Mouse (Mus musculus) left cerebral cortex, adult 9 months (tissue): ENCODE results near the gene Smco3.
"Not testable (repeated sequence)": the region's sequence is repeated elsewhere in the genome, so short reads cannot be mapped to it uniquely, and the experiment has no call there.

ENCODE experiments used
- DNase-seq, 2 experiments: peaks; one replicate each; pipeline ENCODE4 v3.0.0; 2022; ENCODE audit warnings: low spot score in 2 of 2

Gene Smco3

DNA sequence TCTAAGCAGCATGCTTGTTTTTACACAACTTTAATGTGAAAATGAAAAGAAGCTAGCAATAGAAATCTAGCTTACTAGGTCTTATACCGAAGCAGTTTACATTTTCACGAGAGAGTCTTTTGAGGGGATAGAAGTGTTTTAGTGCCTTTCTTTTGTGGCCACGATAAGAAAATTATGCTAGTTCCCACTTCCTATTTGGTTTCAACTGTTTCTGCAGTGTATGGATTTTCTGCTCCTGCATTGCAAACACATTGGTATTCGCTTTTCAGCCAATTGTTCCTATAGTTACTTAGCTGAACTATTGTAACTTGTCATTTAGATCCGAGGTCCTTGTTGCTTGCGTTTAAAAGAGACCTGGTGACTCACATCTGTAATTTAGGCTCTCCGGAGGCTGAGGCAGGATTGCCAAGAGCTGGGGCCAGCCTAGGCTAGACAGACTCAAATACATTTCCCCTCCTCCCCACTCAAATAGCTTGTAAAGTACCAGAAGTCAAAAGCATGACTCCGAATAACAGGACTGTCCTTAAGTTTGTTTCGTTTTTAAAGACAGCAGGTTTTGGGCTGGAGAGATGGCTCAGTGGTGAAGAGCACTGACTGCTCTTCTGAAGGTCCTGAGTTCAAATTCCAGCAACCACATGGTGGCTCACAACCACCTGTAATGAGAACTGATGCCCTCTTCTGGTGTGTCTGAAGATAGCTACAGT, 30.4 kb downstream of the Smco3 start:
- DNase-seq: no peak

DNA sequence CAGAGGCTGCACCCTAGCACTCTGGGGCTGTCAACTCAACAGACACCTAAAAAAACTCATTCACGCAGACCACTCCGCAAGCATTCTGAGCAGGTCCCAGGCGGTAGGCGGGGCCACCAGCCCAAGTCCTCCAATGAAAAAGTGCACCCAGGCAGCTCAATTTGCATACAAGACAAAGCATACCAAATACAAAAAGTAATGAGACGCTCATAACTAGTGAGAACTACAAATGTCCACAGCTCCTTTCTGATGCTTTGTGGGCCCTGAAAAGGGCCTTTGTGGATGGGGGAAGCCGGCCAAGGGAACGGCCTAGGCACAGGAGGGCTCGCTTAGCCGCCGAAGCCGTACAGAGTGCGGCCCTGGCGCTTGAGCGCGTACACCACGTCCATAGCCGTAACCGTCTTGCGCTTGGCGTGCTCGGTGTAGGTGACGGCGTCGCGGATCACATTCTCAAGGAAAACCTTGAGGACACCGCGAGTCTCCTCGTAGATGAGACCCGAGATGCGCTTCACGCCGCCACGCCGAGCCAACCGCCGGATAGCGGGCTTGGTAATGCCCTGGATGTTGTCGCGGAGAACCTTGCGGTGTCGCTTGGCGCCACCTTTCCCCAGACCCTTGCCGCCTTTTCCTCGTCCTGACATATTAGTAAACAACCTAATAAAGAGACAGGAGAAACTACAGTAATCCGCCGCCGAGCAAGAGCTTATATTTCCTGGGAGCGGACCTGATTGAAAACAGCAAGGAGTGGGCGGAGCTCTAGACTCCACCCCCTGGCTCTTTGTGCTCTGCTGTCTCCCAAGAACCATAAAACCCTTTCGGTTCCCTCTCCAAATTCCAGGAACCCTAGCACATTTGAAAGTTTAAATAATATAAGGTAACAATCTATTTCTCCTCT, 31.3 kb downstream of the Smco3 start, which contains the start of gene Hist4h4:
Gene Hist4h4, minus strand, starts transcription at position 677 of the 895 bp plus-strand sequence.
- peak; percentile 84 to 98 for DNase-seq

DNA sequence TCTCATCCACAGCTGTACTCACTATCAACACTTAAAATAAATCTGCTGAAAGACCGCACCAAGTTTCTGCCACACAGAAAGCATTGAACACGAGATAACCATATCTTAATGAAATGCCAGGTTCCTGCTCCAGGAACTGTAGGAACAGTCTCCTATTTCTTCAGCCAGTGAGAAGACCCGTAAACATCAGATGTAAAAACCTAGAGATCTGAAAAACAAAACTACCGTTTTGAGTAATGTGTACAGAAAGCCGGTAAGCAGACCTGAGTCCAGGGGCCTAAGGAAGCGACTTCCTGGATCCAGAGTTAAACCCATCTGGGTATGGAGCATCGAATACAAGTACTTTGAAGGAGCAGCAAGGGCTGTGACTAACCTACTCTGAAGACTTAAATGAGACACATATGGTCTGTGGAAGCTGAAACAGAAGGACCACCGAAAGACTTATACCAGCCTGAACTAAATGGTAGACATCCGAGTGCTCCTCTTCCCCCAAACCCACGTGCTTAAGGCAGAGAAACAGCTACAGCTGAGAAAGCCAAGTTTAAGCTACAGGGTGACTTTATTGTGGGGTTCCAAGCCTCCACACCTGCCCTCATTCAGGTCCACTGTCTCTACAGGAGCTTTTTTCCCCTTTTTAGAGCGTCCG, 32.0 kb downstream of the Smco3 start:
- DNase-seq: no peak

DNA sequence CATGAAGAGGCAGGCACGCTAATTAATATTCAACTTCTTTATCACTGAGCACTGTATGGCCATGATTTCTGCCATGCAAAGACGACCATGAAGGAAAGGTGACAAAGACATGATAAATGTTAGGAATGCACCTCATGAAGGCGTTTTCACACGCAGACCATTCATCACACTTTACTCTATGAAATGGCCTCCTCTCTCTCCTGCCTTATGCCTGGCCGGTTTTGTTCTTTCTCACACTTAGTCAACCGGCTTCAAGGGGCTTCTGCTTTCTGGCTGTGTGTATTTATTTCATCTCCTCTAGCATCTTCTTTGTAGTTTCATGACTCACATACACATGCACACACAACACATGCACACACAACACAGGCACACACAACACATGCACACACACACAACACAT, 34.0 kb downstream of the Smco3 start:
- DNase-seq: peak in 1 of 2 experiments; percentile 0

DNA sequence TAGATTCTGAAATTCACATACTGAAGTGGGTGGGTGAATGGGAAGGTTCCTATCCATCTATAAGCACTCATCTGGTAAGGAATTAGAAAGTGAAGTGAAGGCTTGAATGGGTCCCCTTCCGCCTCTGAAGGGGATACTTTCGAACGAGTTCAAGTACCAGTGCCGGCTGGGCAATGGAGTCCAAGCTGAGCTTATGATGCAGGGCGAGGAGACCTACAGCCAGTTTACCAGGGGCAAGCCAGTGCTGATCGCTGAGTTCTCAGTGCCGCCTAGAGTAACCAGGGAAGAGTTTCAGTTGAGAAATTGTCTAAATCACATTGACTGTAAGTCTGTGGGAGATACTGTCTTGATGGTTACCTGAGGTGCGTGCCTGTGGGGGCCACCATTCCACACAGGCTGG, 34.5 kb downstream of the Smco3 start:
- peak in 1 of 2 experiments; percentile 0 for DNase-seq

DNA sequence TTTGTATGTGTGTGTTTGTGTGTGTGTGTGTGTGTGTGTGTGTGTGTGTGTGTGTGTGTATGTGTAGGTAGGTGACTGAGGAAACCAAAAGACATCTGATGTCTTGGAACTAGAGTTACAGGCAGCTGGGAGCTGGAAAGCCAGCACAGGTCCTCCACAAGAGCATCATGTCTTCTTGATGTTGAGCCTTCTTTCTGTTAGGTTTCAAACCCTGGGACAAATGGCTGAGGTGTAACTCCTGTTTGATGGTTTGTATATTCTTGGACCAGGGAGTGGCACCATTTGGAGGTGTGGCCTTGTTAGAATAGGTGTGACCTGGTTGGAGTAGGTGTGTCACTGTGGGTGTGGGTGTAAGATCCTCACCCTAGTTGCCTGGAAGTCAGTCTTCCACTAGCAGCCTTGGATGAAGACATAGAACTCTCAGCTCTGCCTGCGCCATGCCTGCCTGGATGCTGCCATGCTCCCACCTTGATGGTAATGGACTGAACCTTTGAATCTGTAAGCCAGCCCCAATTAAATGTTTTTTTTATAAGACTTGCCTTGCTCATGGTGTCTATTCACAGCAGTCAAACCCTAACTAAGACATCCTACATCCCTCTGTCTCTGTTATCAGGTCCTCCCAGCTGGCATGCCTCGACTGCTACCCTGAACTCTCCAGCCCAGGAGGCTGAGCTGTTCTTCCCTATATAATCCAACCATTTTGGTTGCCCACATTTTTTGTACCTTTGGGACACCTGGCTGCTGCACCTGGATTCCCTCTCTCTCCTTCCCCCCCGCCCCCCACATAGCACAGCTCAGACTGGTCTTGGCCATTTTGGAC, 37.2 kb downstream of the Smco3 start:
- not testable (repeated sequence) for DNase-seq

DNA sequence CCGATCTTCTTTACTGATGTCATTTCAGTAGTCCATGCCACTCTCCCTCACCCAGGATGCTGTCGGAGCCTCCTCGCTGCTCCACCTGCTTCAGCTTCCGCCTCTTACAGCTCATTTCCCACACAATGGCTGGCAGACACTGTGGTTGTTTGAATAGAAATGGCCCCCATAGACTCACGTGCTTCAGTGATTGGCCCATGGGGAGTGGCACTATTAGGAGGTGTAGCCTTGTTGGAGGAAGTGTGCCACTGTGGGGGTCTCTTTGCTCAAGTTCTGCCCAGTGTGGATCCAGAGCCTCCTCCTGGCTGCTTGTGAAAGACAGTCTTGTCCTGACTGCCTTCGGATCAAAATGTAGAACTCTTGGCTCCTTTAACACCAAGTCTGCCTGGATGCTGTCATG, 39.4 kb downstream of the Smco3 start:
- no peak for DNase-seq

DNA sequence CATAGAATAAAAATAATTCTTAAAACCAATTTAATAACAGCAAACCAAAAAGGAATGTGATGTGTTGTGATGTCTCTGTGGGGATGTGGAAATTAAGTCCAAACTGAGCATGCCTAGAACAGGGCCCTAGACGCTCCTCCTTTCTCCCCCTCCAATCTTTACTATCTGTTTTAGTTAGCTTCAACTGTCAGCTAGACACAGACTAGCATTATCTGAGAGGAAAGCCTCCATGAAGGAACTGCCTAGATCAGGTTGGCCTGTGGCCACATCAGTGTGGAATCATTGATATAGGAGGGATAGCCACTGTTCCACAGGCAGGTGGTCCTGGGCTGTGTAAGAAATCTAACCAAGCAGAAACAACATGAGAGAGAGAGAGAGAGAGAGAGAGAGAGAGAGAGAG, 40.1 kb downstream of the Smco3 start:
- no peak for DNase-seq

DNA sequence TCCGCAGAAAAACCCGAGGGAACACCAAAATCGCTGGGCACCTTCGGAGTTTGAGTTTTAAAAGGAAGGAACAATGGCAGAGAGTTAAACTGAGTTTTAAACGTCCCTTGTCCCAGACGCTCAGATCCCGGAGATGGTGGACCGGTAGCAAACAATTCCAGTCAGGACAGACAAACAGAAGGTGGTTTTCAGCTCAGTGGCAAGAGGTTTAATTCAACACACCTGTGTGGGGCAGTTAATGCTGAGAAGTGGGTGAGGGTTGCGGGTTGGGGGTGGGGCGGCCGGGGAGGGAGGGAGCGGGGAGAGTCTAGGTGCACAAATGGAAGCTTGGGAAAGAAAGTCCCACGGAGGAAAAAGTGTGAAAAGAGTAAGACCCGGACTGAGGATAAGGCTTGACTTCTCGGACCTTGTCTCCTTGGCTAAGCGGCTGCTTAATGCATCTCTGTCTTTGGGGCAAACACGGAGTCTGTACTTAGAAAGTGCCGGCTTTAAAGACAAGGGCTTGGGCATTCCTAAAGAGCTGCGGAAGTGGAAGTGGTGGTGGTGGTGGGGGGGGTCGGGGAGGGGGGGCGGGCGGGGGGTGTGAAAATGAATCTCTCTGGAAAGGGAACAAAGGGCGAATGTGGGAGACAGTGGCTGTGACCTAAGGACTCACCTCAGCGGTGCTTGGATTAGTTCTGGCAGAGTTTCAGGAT, 41.3 kb downstream of the Smco3 start:
- DNase-seq: no peak

DNA sequence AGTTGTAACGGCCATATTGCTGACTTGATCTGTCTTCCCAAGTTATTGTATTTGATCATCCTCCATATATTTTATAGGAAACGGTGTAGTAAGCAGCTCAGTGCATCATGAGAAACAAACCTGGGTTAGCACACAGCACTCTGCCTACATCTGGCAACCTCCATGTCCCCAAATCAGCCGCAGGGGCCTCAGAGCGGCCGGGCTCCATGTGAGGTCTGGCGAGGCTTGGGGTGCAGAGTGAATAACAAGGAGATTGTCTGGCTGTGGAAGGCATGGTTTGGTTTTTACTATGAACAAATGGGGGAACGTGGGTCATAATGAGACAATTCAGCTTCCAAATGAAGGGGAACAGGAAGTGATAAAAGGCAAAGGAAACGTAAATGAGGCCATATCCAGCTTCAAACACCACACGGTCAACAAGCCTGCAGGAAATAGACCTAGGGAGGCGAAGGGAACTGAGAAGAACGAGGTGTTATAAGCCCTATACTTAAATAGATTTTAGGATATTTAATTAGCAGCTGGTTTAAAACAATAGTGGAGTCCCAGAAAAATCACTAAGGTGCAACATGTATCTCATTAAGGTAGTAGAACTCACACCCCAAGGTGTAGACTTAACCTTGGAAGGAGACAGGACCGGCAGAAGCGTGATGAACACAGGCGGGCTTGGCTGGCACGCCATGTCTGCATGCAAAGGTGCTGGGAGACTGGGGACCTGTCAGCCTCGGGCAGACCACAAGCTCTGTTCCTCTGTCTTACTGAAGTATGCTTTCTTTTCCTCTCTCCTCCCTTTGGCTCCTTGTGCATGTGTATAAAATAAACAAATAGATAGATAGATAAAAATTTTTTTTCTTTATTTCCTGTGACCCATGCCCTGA, 42.1 kb downstream of the Smco3 start:
- no peak for DNase-seq

DNA sequence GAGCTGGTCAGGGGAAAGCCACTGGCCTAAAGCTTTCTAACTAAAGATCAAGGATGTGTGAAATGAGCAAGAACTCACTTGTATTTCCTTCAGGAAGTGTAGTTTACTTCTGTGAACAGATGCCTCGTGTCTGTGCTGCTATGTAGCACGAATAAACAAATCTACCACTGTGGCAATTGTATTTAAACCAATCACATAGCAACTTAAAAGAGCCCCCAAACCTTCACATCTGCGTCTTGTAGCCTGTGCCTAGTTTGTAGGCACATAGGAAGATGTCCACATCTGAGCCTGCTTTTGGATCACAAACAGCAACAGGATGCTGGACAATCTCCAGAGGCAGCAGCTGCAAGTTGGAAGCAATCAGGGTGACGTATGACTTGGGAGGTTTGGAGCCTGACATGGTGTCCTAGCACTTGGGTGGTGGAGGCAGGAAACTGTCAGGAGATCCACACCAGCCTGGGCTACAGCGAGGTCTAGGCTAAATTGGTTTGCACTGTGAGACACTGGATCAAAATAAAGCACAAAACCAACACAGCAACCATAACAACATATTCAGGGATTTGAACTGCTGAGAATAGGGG, 45.8 kb downstream of the Smco3 start:
- DNase-seq: no peak

DNA sequence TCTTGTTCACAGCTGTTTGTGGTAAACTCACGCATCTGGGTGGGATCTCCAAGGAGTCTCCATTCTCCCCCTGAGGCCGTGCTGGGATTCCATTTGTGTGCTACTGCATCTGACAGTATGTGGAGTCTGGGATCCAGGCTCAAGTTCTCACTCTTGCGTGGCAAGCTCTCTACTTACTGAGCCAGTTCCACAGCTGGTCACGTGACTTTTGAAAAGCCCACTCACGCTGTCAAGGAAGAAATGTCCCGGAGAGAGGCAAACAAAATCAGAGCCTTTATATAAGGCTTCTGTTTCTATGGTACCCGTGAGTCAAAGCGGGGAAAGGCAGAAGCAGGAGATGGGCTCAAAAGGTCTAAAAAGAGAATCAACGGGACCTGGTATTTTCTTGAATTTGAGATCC, 52.5 kb downstream of the Smco3 start:
- DNase-seq: peak in 1 of 2 experiments; percentile 32

DNA sequence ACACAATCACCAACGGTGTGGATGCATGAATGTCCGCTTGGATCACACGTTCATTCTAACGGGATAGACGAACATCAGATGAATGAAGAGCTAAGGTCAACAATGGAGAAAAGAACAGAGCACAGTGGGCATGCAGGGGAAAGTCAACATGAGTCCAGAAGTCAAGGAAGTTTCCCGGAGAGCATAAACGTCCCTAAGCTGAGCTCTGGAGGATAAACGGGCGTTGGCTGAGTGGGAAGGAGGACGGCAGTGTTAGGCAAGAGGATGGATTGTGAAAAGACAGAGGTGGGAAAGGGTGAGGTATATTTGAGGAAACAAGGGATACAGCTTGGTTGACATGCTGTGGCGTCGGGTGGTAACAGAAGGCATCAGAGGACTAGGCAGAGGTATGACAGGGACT, 53.1 kb downstream of the Smco3 start:
- DNase-seq: no peak

DNA sequence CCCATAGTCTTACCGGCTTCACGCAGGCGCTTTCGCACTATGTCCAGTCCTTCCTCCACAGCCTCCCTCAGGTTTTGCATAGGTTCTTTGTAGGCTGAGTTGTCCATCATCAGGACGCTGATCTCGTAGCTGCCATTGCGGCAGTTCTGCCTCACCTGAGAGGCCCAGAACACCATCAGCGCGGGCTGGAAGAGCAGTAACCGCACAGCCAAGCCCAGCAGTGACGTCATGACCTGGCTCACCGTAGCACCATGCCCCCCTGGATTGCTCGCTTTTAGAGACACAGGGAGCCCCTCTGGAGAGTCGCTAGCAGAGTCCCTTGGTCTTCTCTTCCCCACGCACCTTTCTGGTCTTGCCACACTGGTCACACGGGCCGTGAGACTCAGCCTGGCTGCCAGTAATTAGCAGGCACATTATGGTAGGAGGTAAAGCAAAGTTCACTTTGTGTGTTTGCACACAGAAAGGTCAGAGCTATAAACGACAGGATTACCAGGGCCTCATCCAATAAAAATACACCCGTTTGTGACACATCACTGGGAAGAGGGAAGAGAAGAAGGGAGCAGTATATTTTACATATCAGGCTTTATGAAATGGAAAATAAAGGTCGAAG, 53.8 kb downstream of the Smco3 start, which contains the start of gene Gucy2c:
Gene Gucy2c, minus strand, starts transcription at position 389 of the 610 bp plus-strand sequence.
- DNase-seq: no peak
